Mouse (Mus musculus) spleen, embryonic (tissue): ENCODE measurements around the gene 3425401B19Rik.

Experiments used
- CTCF ChIA-PET: fragments of 350-600 bp; sonication (Branson Sonifier 250); formaldehyde crosslinking; loops from one replicate; lab custom pipeline; 2022; lab: Charles Lee

The 3425401B19Rik gene

GRCm38 (mm10) chr14:32663099-32663498, 22.0 kb downstream of the 3425401B19Rik start:
- CTCF ChIA-PET, result no interaction called here

- CTCF ChIA-PET, result no interaction called here
Measured at GRCm38 (mm10) chr14:32659781-32660180, 25.3 kb downstream of the 3425401B19Rik start.

- CTCF ChIA-PET, result no interaction called here
Measured at GRCm38 (mm10) chr14:32638485-32638884, 46.6 kb downstream of the 3425401B19Rik start.

GRCm38 (mm10) chr14:32634015-32634682, 50.9 kb downstream of the 3425401B19Rik start:
- CTCF ChIA-PET, result no interaction called here

GRCm38 (mm10) chr14:32632908-32633600, 52.0 kb downstream of the 3425401B19Rik start:
- CTCF ChIA-PET, result no interaction called here

- CTCF ChIA-PET, result no interaction called here
Measured at GRCm38 (mm10) chr14:32628584-32628983, 56.5 kb downstream of the 3425401B19Rik start.

- CTCF ChIA-PET, result no interaction called here
Measured at GRCm38 (mm10) chr14:32627271-32627670, 57.8 kb downstream of the 3425401B19Rik start.

GRCm38 (mm10) chr14:32624811-32625210, 60.3 kb downstream of the 3425401B19Rik start:
- CTCF ChIA-PET, result no interaction called here

GRCm38 (mm10) chr14:32624245-32624644, 60.8 kb downstream of the 3425401B19Rik start:
- CTCF ChIA-PET, result no interaction called here

GRCm38 (mm10) chr14:32617253-32617652, 67.8 kb downstream of the 3425401B19Rik start:
- CTCF ChIA-PET, result no interaction called here

GRCm38 (mm10) chr14:32609392-32609791, 75.7 kb downstream of the 3425401B19Rik start:
- CTCF ChIA-PET, result no interaction called here
